Mouse (Mus musculus) limb, embryonic 14.5 days (tissue): Measurements from ENCODE around the gene Gm7247. TPM values are rescaled to one million over a fixed set of nuclear protein-coding genes. Genes with fewer than 3 reads are reported as not detected.

Experiments used
- ATAC-seq: fragments of 200-750 bp; cut with Nextera tagmentation; 2 replicates; pipeline ENCODE4 v1.8.0; 2017; ENCODE audit warnings: low read depth, moderate number of reproducible peaks, moderate TSS enrichment; ENCODE audit not compliant: low FRiP score
- DNase-seq: peaks from one replicate; pipeline ENCODE4 v3.0.0-alpha.2; 2015; ENCODE audit warnings: low spot score
- H3K27ac ChIP-seq: fragments of 300-500 bp; sonication (generic); replicated peaks from 2 replicates; pipeline ENCODE4 v1.5.1; 2014; ENCODE audit warnings: low read depth, mild to moderate bottlenecking, low read length, moderate library complexity, mixed read lengths
- H3K27me3 ChIP-seq: fragments of 300-500 bp; sonication (generic); 2 replicates; pipeline ENCODE4 v1.6.1; 2014; ENCODE audit warnings: low read length, mixed read lengths; ENCODE audit not compliant: control insufficient read depth, insufficient read depth
- H3K36me3 ChIP-seq: fragments of 300-500 bp; sonication (generic); 2 replicates; pipeline ENCODE4 v1.6.1; 2014; ENCODE audit warnings: mild to moderate bottlenecking, low read length, moderate library complexity, mixed read lengths; ENCODE audit not compliant: control insufficient read depth, insufficient read depth
- H3K4me1 ChIP-seq: fragments of 300-500 bp; sonication (generic); 2 replicates; pipeline ENCODE4 v1.6.1; 2014; ENCODE audit warnings: antibody characterized with exemption, low read length, mixed read lengths; ENCODE audit not compliant: control insufficient read depth, insufficient read depth
- H3K4me2 ChIP-seq: fragments of 300-500 bp; sonication (generic); replicated peaks from 2 replicates; pipeline ENCODE4 v1.6.1; 2014; ENCODE audit warnings: low read depth, mild to moderate bottlenecking, low read length, moderate library complexity; ENCODE audit not compliant: severe bottlenecking
- H3K4me3 ChIP-seq: fragments of 300-500 bp; sonication (generic); replicated peaks from 2 replicates; pipeline ENCODE4 v1.5.1; 2014; ENCODE audit warnings: low read length
- H3K9ac ChIP-seq: fragments of 300-500 bp; sonication (generic); 2 replicates; pipeline ENCODE4 v1.6.1; 2014; ENCODE audit warnings: mild to moderate bottlenecking, low read depth, low read length, moderate library complexity; ENCODE audit not compliant: severe bottlenecking
- H3K9me3 ChIP-seq: fragments of 300-500 bp; sonication (generic); 2 replicates; pipeline ENCODE4 v1.6.1; 2016; ENCODE audit warnings: low read length; ENCODE audit not compliant: control insufficient read depth
- POLR2A ChIP-seq: fragments of 200-500 bp; IDR thresholded peaks from 2 replicates; pipeline ENCODE4 v1.8.0; 2012; ENCODE audit warnings: inconsistent platforms, mild to moderate bottlenecking, moderate library complexity, borderline replicate concordance; ENCODE audit not compliant: insufficient read depth, insufficient read length; ENCODE audit errors: extremely low read depth
- whole genome bisulfite sequencing: fragments of 180-500 bp; shearing (Covaris S2); extraction: QIAGEN DNeasy Blood & Tissue Kit; methylation state at CpG from one replicate; pipeline ENCODE4 v1.1.7; 2014; 5-methylcytosine and 5-hydroxymethylcytosine counted together
- polyA plus RNA-seq, 2 experiments: library from polyadenylated mRNA; depleted of rRNA in 1 of 2; stranded (reverse) in 1 of 2; unstranded in 1 of 2; fragments of >200 nt; fragmentation: Nextera tagmentation in 1 of 2; extraction: Ambion mirVana in 1 of 2; gene quantifications; 2 replicates each; pipeline versions ENCODE4 v1.2.1 to v1.2.3; 2012 to 2014

Gene Gm7247
- polyA plus RNA-seq, 2 experiments = not detected

DNA sequence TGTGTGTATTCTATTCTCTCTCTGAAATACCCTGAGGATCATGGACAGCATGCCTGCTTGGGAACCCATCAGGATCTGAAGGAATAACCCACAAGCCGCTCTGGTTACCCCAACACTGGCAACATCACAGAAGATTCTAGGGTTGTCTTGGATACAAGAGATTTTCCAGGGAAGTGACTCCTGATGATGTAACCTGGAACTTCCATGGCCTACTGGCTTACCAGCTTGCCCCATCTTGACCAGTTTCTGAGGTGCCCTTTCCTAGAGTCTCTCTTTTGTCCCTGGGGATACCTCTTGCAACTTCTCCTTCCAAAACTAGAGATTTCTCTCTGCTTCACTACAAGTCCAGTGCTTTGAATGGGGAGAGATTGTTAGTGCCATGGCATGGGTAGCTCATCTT lies 249.7 kb downstream of the Gm7247 start, which contains the start of gene Gm17078:
Gene Gm17078 (minus strand): TSS at position 101 of the 400 bp plus-strand sequence.
- DNase-seq = no peak
- Histone ChIP-seq H3K4me1 (no peaks in the 10 kb centered on the region), H3K4me3 (no peak within 1 kb of the TSS), H3K27me3 (no peaks in the 10 kb centered on the region), H3K9ac (no peak within 1 kb of the TSS), H3K27ac (no peak within 1 kb of the TSS), H3K4me2 (no peak within 1 kb of the TSS), H3K36me3 (no peaks in the 10 kb centered on the region), H3K9me3 (no peaks in the 10 kb centered on the region)
- ATAC-seq = no peak
- WGBS = 91% methylated on average over 1 of the region's 1 CpGs
- no peak for TF ChIP-seq POLR2A

Other genes with a start within 250 kb of the Gm7247 start
- 0.04 TPM in 1 of 2 replicates, not detected in the other for gene Eddm3b, start 247.3 kb upstream of the Gm7247 start, polyA plus RNA-seq (2012; rRNA removed)
- not detected in 2 replicates for gene Eddm3b, start 247.3 kb upstream of the Gm7247 start, polyA plus RNA-seq (2014; fragmentation: Nextera tagmentation; extraction: Ambion mirVana)
- 1.1 and 1.3 TPM in 2 replicates for gene Rnase6, start 237.8 kb upstream of the Gm7247 start, polyA plus RNA-seq (2012; rRNA removed)
- 0.77 and 2.3 TPM in 2 replicates for gene Rnase6, start 237.8 kb upstream of the Gm7247 start, polyA plus RNA-seq (2014; fragmentation: Nextera tagmentation; extraction: Ambion mirVana)
- gene Rnase1, start 215.0 kb upstream of the Gm7247 start, polyA plus RNA-seq (2012; rRNA removed) = 0.47 and 0.61 TPM in 2 replicates
- 0.39 and 0.61 TPM in 2 replicates for gene Rnase1, start 215.0 kb upstream of the Gm7247 start, polyA plus RNA-seq (2014; fragmentation: Nextera tagmentation; extraction: Ambion mirVana)
- gene Rnase2b, start 199.5 kb upstream of the Gm7247 start, polyA plus RNA-seq (2012; rRNA removed) = not detected in 2 replicates
- gene Rnase2b, start 199.5 kb upstream of the Gm7247 start, polyA plus RNA-seq (2014; fragmentation: Nextera tagmentation; extraction: Ambion mirVana) = not detected in 2 replicates
- not detected in 2 replicates for gene Ang2, start 162.6 kb upstream of the Gm7247 start, polyA plus RNA-seq (2012; rRNA removed)
- not detected in 2 replicates for gene Ang2, start 162.6 kb upstream of the Gm7247 start, polyA plus RNA-seq (2014; fragmentation: Nextera tagmentation; extraction: Ambion mirVana)
- gene Ear14, start 158.4 kb upstream of the Gm7247 start, polyA plus RNA-seq (2012; rRNA removed) = not detected in 2 replicates
- gene Ear14, start 158.4 kb upstream of the Gm7247 start, polyA plus RNA-seq (2014; fragmentation: Nextera tagmentation; extraction: Ambion mirVana) = not detected in 2 replicates
- not detected in 2 replicates for gene Rnase2a, start 105.6 kb upstream of the Gm7247 start, polyA plus RNA-seq (2012; rRNA removed)
- gene Rnase2a, start 105.6 kb upstream of the Gm7247 start, polyA plus RNA-seq (2014; fragmentation: Nextera tagmentation; extraction: Ambion mirVana) = not detected in 2 replicates
- gene Vmn2r88, start 49.1 kb downstream of the Gm7247 start, polyA plus RNA-seq (2012; rRNA removed) = not detected in 2 replicates
- not detected in 2 replicates for gene Vmn2r88, start 49.1 kb downstream of the Gm7247 start, polyA plus RNA-seq (2014; fragmentation: Nextera tagmentation; extraction: Ambion mirVana)
- gene Vmn2r89, start 90.1 kb downstream of the Gm7247 start, polyA plus RNA-seq (2012; rRNA removed) = not detected in 2 replicates
- not detected in 2 replicates for gene Vmn2r89, start 90.1 kb downstream of the Gm7247 start, polyA plus RNA-seq (2014; fragmentation: Nextera tagmentation; extraction: Ambion mirVana)
- not detected in 2 replicates for gene Gm5622, start 191.0 kb downstream of the Gm7247 start, polyA plus RNA-seq (2012; rRNA removed)
- not detected in 2 replicates for gene Gm5622, start 191.0 kb downstream of the Gm7247 start, polyA plus RNA-seq (2014; fragmentation: Nextera tagmentation; extraction: Ambion mirVana)
- gene Gm17175, start 212.3 kb downstream of the Gm7247 start, polyA plus RNA-seq (2012; rRNA removed) = not detected in 2 replicates
- not detected in 2 replicates for gene Gm17175, start 212.3 kb downstream of the Gm7247 start, polyA plus RNA-seq (2014; fragmentation: Nextera tagmentation; extraction: Ambion mirVana)
- gene Gm17174, start 230.4 kb downstream of the Gm7247 start, polyA plus RNA-seq (2012; rRNA removed) = not detected in 2 replicates
- gene Gm17174, start 230.4 kb downstream of the Gm7247 start, polyA plus RNA-seq (2014; fragmentation: Nextera tagmentation; extraction: Ambion mirVana) = not detected in 2 replicates
- not detected in 2 replicates for gene Gm17078, start 249.6 kb downstream of the Gm7247 start, polyA plus RNA-seq (2012; rRNA removed)
- gene Gm17078, start 249.6 kb downstream of the Gm7247 start, polyA plus RNA-seq (2014; fragmentation: Nextera tagmentation; extraction: Ambion mirVana) = not detected in 2 replicates